Mouse (Mus musculus) frontal cortex, postnatal 36 days (tissue): ENCODE measurements around the gene Timp4.

Source experiments
- DNase-seq, 2 experiments: peaks; one replicate each; pipeline ENCODE4 v3.0.0; 2022; ENCODE audit warnings: low spot score in 2 of 2

Timp4 gene

GRCm38 (mm10) chr6:115200753-115201152, 51.3 kb downstream of the Timp4 start:
- DNase-seq = no peak
